Mouse (Mus musculus) adrenal gland, postnatal 25 days (tissue): Measurements from ENCODE around the gene Susd1. TPM values are rescaled to one million over a fixed set of nuclear protein-coding genes. Genes with fewer than 3 reads are reported as not detected.

Source experiments
- DNase-seq: peaks from one replicate; pipeline ENCODE4 v3.0.0; 2021; ENCODE audit warnings: mixed read lengths
- long read RNA-seq: library from polyadenylated mRNA; stranded (forward); transcript quantifications from one replicate; pipeline ENCODE4 v2.0.0, GENCODE M21; 2021
- total RNA-seq: library from RNA; stranded (reverse); gene quantifications from 2 replicates; pipeline ENCODE4 v1.2.3, GENCODE M21; 2021

The Susd1 gene
- total RNA-seq = 2.8 and 4.0 TPM in 2 replicates
- long read RNA-seq, partial matches to known transcripts = 0 of 2 reads
- long read RNA-seq, other reads (novel, unspliced or antisense) = 2 of 2 reads

- peak; percentile 71 for DNase-seq
Measured at GRCm38 (mm10) chr4:59437990-59438854, at the start of gene Susd1. Susd1 (minus strand) TSS chr4:59438633.

DNA sequence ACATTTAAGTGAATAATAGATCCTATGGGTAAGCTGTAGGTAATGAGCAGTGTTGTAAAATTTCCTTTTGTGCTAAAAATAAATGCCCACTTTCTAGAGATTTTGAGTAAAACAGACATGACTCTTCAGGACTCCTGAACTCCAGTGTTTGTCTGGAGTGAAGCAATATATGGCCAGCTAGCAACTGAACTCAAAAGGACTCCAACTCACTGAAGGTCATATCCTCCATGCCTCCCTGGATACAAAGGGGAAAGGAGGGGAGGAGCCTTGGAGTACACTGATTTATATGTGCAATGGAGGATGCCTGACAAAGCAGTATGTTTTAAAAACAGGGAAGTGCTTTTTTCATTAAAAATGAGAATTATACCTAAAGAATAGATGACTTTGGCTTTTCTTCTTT, 32.9 kb upstream of the Susd1 start:
- DNase-seq = no peak

DNA sequence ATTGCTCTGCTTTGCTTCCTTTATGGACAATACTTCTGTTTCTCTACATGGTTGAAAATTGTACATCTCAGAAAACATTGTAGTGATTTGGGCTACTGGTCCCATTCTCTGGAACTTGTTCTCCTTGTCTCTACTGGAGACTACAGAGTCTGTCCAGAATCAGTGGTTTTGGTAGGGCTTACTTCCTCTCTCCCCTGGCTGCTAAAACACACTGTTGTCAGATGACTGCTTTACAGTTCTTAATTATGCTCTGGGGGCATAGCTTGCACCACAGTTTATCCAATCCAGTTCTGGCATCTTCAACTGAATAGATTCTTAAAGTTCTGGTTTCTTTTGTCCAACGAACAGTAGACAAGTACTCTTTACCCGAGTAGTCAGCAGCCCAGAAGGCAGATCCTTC, 27.0 kb upstream of the Susd1 start:
- no peak for DNase-seq

DNA sequence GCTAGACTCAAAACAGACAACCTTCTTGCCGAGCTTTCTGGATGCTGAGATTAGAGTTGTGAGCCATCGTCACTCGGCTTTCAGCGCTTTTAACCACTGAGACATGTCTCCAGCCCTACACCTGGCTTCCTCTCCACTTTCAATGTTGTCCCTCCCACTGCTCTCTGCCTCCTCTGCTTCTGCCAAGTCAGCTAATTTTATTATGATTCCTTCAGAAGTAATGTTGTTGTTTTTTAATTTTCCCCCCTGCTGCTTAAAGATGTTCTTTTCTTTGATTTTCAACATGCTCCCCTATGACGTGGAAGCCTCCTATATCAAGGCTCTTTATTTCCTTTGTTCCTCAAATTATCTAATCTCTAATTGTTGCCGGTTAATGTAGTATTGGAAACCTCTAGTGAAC, 26.2 kb upstream of the Susd1 start:
- no peak for DNase-seq

- DNase-seq = no peak
Measured at GRCm38 (mm10) chr4:59462494-59462893, 24.1 kb upstream of the Susd1 start.

GRCm38 (mm10) chr4:59461116-59461727, 22.8 kb upstream of the Susd1 start:
- DNase-seq = no peak

- DNase-seq = no peak
Measured at GRCm38 (mm10) chr4:59459216-59459955, 21.0 kb upstream of the Susd1 start.

- DNase-seq = peak; percentile 63
Measured at GRCm38 (mm10) chr4:59457941-59458340, 19.5 kb upstream of the Susd1 start.

- no peak for DNase-seq
Measured at GRCm38 (mm10) chr4:59457091-59457490, 18.7 kb upstream of the Susd1 start.

GRCm38 (mm10) chr4:59455465-59455864, 17.0 kb upstream of the Susd1 start:
- no peak for DNase-seq

- no peak for DNase-seq
Measured at GRCm38 (mm10) chr4:59454046-59454445, 15.6 kb upstream of the Susd1 start.

GRCm38 (mm10) chr4:59452503-59452933, 14.1 kb upstream of the Susd1 start:
- no peak for DNase-seq

DNA sequence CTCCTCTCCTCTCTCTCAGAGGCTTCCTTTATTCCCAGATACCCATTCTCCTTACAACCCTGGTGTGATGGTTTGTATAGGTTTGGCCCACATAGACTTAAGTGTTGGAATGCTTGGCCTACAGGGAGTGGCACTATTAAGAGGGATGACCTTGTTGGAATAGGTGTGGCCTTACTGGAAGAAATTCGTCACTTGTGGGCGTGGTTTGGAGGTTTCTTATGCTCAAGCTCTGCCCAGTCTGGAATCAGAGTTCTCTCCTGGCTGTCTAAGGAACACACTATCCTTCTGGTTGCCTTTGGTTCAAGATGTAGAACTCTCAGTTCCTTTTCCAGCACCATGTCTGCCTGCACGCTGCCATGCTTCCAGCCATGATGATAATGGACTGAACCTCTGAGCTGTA, 12.5 kb upstream of the Susd1 start:
- no peak for DNase-seq

GRCm38 (mm10) chr4:59450234-59450854, 11.9 kb upstream of the Susd1 start:
- no peak for DNase-seq

DNA sequence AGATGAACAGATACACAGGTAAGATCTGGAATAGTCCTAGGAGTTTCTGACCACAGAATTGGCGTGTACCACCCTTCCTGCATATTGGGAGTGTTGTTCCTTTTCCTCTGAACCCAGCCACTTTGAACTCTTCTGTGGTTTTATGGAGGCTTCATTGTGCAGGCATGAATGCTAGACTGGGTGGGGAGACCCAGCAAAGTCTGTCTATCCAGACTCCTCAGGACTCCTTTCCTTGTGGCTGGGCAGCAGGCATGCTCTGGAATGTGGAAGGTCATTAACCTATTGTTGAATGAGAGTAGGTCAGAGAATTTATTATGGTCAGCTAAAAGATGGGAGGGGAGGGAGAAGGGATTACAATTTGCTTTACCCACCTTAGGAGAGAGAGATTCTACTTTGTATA, 8.9 kb upstream of the Susd1 start:
- DNase-seq = no peak

GRCm38 (mm10) chr4:59445516-59445915, 7.1 kb upstream of the Susd1 start:
- DNase-seq = no peak

- DNase-seq = no peak
Measured at GRCm38 (mm10) chr4:59444994-59445393, 6.6 kb upstream of the Susd1 start.

DNA sequence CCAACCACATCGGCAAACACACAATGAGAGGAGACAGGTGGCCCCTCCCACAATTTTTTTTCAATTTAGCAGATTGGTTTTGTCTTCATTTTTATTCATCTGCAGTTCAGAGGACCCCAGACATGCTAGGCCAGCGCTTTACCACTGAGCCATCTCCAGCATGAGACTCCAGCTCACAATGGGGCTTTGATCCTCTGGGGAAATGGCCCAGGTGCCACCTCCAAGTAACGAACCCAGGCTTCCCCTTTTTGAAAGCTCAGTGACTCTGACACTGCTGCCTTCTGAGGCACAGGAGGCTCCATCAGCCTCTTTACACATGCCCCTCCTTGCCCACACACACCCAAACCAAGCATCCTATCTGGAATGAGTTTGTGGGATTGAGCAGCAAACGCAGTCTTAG, 5.7 kb upstream of the Susd1 start:
- DNase-seq = no peak

DNA sequence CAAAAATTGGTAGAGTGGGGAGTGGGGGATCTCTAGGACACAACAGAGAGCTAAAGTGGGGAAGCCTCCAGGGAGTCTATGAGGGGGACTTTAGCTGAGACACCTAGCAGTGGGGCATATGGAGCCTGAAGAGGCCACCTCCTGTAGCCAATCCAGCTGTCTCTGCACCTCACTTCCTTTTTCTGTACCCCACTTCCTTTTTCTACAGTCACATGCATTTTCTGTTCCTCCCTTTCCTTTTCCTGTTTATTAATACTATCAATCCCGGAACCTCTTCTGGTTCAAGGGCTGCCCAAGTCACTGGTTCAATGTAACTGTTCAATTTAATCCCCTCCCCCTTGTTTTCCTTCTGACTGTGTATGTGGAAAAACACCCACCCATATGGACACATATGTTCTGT, 2.8 kb upstream of the Susd1 start:
- no peak for DNase-seq

- no peak for DNase-seq
Measured at GRCm38 (mm10) chr4:59439960-59440359, 1.5 kb upstream of the Susd1 start.

DNA sequence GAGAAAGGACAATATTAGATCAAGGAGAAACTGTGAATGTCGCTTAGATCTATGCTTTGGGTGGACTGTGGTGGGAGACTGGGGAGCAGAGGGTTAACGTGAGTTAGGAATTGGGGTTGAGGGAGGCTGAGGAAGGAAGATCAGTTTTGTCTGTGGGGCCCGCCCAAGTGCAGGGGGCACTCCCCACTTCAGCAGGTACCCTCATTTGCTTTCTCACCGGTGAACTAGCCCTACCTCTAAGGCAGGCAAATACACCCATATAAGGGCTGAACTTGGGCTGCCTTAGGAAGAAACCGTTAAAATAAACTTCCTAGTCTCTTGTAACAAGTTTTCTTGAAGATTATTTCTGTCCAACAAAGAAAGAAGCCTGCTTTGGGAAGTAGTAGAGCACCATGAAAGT, 608 bp upstream of the Susd1 start:
- no peak for DNase-seq

DNA sequence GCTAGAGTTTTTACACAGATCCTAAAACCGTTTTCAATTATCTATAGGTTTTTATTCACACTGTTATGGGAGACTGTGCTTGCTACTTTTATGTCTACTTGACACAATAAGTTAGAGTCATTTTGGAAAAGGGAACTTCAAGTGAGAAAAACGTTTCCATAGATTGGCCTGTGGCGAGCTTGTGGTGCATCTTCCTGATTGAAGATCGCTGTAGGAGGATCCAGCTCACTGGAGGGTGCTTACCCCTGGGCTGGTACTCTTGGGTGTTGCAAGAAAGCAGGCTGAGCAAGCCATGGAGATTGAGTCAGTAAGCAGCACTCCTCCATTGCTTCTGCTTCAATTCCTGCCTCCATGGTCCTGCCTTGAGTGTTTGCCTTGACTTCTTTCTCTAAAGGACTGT, 2.5 kb downstream of the Susd1 start:
- DNase-seq = no peak

- no peak for DNase-seq
Measured at GRCm38 (mm10) chr4:59434039-59434438, 4.4 kb downstream of the Susd1 start.
